Mouse (Mus musculus) myocyte (in vitro differentiated cells): ENCODE measurements around the gene Gdpd3.

Experiments
- CEBPB ChIP-seq: IDR thresholded peaks from 2 replicates; pipeline ENCODE4 v1.6.1; 2011; ENCODE audit warnings: mild to moderate bottlenecking, moderate library complexity; ENCODE audit not compliant: poor library complexity, insufficient read depth, severe bottlenecking
- E2F4 ChIP-seq: IDR thresholded peaks from one replicate; pipeline ENCODE4 v1.6.1; 2011; ENCODE audit warnings: mild to moderate bottlenecking, control low read depth, moderate library complexity; ENCODE audit not compliant: insufficient read depth
- MAX ChIP-seq: IDR thresholded peaks from one replicate; pipeline ENCODE4 v1.6.1; 2011; ENCODE audit warnings: low read depth, mild to moderate bottlenecking, control low read depth
- MYOD1 ChIP-seq, 3 experiments: IDR thresholded peaks; one replicate each; pipeline ENCODE4 v1.6.1; 2011; ENCODE audit warnings: control low read depth in 2 of 3, low read depth in 2 of 3, mild to moderate bottlenecking in 2 of 3, moderate library complexity in 1 of 3; ENCODE audit not compliant: insufficient read length in 2 of 3, control insufficient read depth in 1 of 3
- MYOG ChIP-seq, 3 experiments: IDR thresholded peaks; one replicate each; pipeline ENCODE4 v1.6.1; 2011; ENCODE audit warnings: control low read depth in 2 of 3, low read depth in 2 of 3, mild to moderate bottlenecking in 2 of 3; ENCODE audit not compliant: insufficient read length in 2 of 3, control insufficient read depth in 1 of 3, insufficient read depth in 1 of 3
- POLR2A ChIP-seq: IDR thresholded peaks from one replicate; pipeline ENCODE4 v1.6.1; 2011; ENCODE audit warnings: low read depth, mild to moderate bottlenecking, control low read depth, moderate library complexity; ENCODE audit not compliant: insufficient read length
- POLR2AphosphoS2 ChIP-seq: IDR thresholded peaks from one replicate; pipeline ENCODE4 v1.6.1; 2011; ENCODE audit warnings: low read depth, control low read depth; ENCODE audit not compliant: insufficient read length
- REST ChIP-seq: IDR thresholded peaks from one replicate; pipeline ENCODE4 v1.6.1; 2011; ENCODE audit warnings: mild to moderate bottlenecking, control low read depth, moderate library complexity; ENCODE audit not compliant: insufficient read depth, insufficient read length
- SRF ChIP-seq: IDR thresholded peaks from one replicate; pipeline ENCODE4 v1.6.1; 2011; ENCODE audit warnings: low read depth; ENCODE audit not compliant: control insufficient read depth, insufficient read length
- TCF12 ChIP-seq: IDR thresholded peaks from one replicate; pipeline ENCODE4 v1.6.1; 2011; ENCODE audit warnings: mild to moderate bottlenecking, control low read depth; ENCODE audit not compliant: poor library complexity, insufficient read depth, severe bottlenecking
- USF1 ChIP-seq: IDR thresholded peaks from one replicate; pipeline ENCODE4 v1.6.1; 2011; ENCODE audit warnings: low read depth, mild to moderate bottlenecking, control low read depth, moderate library complexity

DNA sequence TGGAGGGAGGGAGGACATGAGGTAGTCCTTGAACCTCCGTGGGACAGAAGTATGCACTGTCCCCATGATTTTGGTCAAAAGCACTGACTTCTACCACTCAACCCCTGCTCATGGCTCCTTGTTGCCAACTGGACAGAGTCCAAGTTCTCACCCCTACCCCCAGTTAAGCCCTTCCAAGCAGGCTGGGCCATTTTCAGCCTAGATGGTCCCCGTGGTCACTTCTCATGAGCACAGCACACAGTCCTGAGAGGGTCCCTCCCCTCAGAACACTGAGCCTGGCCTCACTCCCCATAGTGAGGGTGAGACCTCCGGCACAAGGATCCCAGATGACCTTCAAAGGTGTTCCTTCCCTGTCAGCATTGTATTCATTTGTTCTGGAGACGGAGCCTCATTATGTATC, 23.0 kb downstream of the Gdpd3 start:
- TF ChIP-seq POLR2A (no peak), CEBPB (no peak), E2F4 (no peak), MAX (no peak), USF1 (no peak), REST (no peak), MYOG (IDR thresholded peaks at IDR 0.05; ENCODE audit: control insufficient read depth in 1 of 3, insufficient read depth in 1 of 3, insufficient read length in 2 of 3, low read depth in 2 of 3) (no peak), TCF12 (no peak), SRF (no peak), POLR2AphosphoS2 (no peak), MYOD1 (IDR thresholded peaks at IDR 0.05; ENCODE audit: control insufficient read depth in 1 of 3, insufficient read length in 2 of 3, low read depth in 2 of 3) (no peak)
